Mouse (Mus musculus) kidney, embryonic 15.5 days (tissue): ENCODE measurements around the gene Gm20817. TPM values are rescaled to one million over a fixed set of nuclear protein-coding genes. Genes with fewer than 3 reads are reported as not detected.
"Not testable (repeated sequence)": the region's sequence is repeated elsewhere in the genome, so short reads cannot be mapped to it uniquely, and the experiment has no call there.

Experiments
- ATAC-seq: fragments of 200-750 bp; cut with Nextera tagmentation; replicated peaks from 2 replicates; pipeline ENCODE4 v1.8.0; 2017; ENCODE audit warnings: moderate TSS enrichment; ENCODE audit not compliant: low FRiP score
- H3K27ac ChIP-seq: fragments of 300-500 bp; sonication (generic); 2 replicates; pipeline ENCODE4 v1.5.1; 2015; ENCODE audit warnings: mild to moderate bottlenecking, inconsistent platforms
- H3K27me3 ChIP-seq: fragments of 300-500 bp; sonication (generic); 2 replicates; pipeline ENCODE4 v1.6.1; 2015; ENCODE audit warnings: inconsistent platforms
- H3K36me3 ChIP-seq: fragments of 300-500 bp; sonication (generic); 2 replicates; pipeline ENCODE4 v1.6.1; 2015; ENCODE audit warnings: inconsistent platforms
- H3K4me1 ChIP-seq: fragments of 300-500 bp; sonication (generic); 2 replicates; pipeline ENCODE4 v1.6.1; 2015; ENCODE audit warnings: inconsistent platforms
- H3K4me2 ChIP-seq: fragments of 300-500 bp; sonication (generic); 2 replicates; pipeline ENCODE4 v1.6.1; 2015; ENCODE audit warnings: moderate library complexity, mild to moderate bottlenecking, inconsistent platforms
- H3K4me3 ChIP-seq: fragments of 300-500 bp; sonication (generic); replicated peaks from 2 replicates; pipeline ENCODE4 v1.5.1; 2015; ENCODE audit warnings: mild to moderate bottlenecking, inconsistent platforms
- H3K9ac ChIP-seq: fragments of 300-500 bp; sonication (generic); 2 replicates; pipeline ENCODE4 v1.6.1; 2015; ENCODE audit warnings: mild to moderate bottlenecking, inconsistent platforms
- H3K9me3 ChIP-seq: fragments of 300-500 bp; sonication (generic); replicated peaks from 2 replicates; pipeline ENCODE4 v1.6.1; 2016; ENCODE audit warnings: inconsistent platforms
- WGBS: fragments of 180-500 bp; shearing (Covaris S2); methylation state at CpG from one replicate; pipeline ENCODE4 v1.1.7; 2015; ENCODE audit warnings: mixed read lengths; 5-methylcytosine and 5-hydroxymethylcytosine counted together
- polyA plus RNA-seq: library from polyadenylated mRNA; unstranded; fragments of >200 nt; fragmentation: Nextera tagmentation; extraction: Ambion mirVana; gene quantifications from 2 replicates; pipeline ENCODE4 v1.2.1, GENCODE M21; 2015

The Gm20817 gene
- polyA plus RNA-seq = not detected in 2 replicates

- not testable (repeated sequence) for H3K9ac ChIP-seq, H3K27ac ChIP-seq, ATAC-seq, H3K4me1 ChIP-seq, H3K4me2 ChIP-seq, H3K36me3 ChIP-seq, H3K4me3 ChIP-seq, H3K27me3 ChIP-seq, H3K9me3 ChIP-seq
- no CpG with 5 or more reads among the region's 5 CpGs for WGBS
These were observed at the start of gene Gm20817 for GRCm38 (mm10) chrY:68832628-68833027. Gene Gm20817 (minus strand): TSS chrY:68832728.
